Mouse (Mus musculus): ENCODE results near the gene Olfr1459.

Gene Olfr1459

GRCm38 (mm10) chr19:13149449-13149848, at the start of gene Olfr1459:
Gene Olfr1459 (minus strand): TSS chr19:13149549.
- no peak for DNase-seq (ENCODE audit: low read depth, low spot score)

- no peak for DNase-seq (ENCODE audit: low read depth, low spot score)
These were observed 36.1 kb upstream of the Olfr1459 start, which contains the start of gene Olfr1462 for GRCm38 (mm10) chr19:13185434-13185833. Gene Olfr1462 (plus strand): TSS chr19:13185734.

GRCm38 (mm10) chr19:13162700-13163099, 13.4 kb upstream of the Olfr1459 start, which contains the start of gene Olfr1461:
Gene Olfr1461 (plus strand): TSS chr19:13163000.
- no peak for DNase-seq (ENCODE audit: low read depth, low spot score)

- DNase-seq (ENCODE audit: low read depth, low spot score): no peak
These were observed 42.7 kb downstream of the Olfr1459 start, which contains the start of gene Olfr1458 for GRCm38 (mm10) chr19:13106675-13107074. Gene Olfr1458 (minus strand): TSS chr19:13106775.

- no peak for DNase-seq (ENCODE audit: low read depth, low spot score)
These were observed 51.6 kb downstream of the Olfr1459 start, which contains the start of gene Olfr1457 for GRCm38 (mm10) chr19:13097791-13098190. Gene Olfr1457 (minus strand): TSS chr19:13097891.

GRCm38 (mm10) chr19:13093908-13094307, 55.4 kb downstream of the Olfr1459 start:
- no peak for DNase-seq (ENCODE audit: low read depth, low spot score)
